Mouse (Mus musculus): ENCODE results near the gene Mrgprb5.
"Not testable (repeated sequence)": the region's sequence is repeated elsewhere in the genome, so short reads cannot be mapped to it uniquely, and the experiment has no call there.

Gene Mrgprb5

DNA sequence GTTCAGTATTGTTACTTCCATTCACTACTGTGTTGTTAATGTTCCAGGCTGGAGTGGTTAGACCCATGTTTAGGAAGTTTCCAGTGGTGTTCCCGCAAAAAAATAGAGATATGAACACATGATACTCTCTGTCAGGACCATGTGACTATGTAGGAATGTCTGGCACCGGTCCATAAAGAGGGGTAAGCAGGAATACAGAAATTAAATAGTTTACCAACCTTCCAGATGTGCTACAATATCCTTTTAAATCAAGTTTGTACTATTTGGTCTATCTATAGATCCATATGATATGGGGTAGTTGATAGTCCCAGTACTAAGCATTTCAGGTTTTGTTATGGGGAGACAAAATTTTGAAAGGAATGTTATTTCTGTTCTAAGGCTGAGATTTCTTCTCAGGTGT lies at the start of gene Mrgprb5:
Mrgprb5 (minus strand) TSS at position 101 of the 400 bp plus-strand sequence.
- no peak for DNase-seq (ENCODE audit: low spot score)

DNA sequence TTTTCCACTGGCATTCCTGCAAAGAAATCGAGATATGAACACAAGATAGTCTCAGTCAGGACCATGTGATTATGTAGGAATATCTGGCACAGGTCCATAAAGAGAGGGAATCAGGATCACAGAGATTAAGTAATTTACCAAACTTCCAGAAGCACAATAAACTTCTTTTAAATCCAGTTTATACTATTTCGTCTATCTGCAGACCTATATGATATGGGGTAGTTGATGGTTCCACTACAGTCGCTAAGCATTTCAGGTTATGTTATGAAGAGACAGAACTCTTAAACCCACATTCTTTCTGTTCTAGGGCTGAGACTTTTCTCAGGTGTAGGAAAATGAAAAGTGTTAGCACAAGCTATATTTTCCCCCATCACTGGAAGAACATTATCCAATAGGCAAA lies 30.4 kb upstream of the Mrgprb5 start, which contains the start of gene Mrgprb4:
Mrgprb4 (minus strand) TSS at position 101 of the 400 bp plus-strand sequence.
- DNase-seq (ENCODE audit: low spot score), result no peak

GRCm38 (mm10) chr7:48167471-48167870 lies 1.3 kb downstream of the Mrgprb5 start:
- peak; percentile 4 for DNase-seq (ENCODE audit: low spot score)

DNA sequence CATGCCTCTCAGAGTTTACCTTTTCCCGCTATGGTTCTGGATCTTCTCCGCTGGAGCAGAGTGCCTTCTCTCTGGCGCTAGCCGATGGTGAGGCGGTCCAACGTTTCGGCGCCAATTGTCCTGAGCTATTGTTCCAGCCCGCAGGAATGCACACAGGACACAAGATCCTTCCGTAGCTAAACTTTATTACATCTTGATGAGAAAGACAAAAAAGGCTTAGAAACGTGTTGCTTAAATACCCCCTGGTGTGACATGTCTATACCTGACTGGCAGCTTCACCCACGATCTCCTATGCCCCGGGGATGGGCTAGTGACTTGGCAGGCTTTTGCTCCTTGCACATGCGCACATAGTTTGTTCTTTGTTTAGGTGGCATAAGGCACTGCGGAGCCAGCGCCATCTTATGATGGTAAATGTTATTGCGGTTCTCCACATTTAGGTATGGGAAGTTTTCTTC lies 30.5 kb downstream of the Mrgprb5 start:
- DNase-seq (ENCODE audit: low spot score), result peak; percentile 23

DNA sequence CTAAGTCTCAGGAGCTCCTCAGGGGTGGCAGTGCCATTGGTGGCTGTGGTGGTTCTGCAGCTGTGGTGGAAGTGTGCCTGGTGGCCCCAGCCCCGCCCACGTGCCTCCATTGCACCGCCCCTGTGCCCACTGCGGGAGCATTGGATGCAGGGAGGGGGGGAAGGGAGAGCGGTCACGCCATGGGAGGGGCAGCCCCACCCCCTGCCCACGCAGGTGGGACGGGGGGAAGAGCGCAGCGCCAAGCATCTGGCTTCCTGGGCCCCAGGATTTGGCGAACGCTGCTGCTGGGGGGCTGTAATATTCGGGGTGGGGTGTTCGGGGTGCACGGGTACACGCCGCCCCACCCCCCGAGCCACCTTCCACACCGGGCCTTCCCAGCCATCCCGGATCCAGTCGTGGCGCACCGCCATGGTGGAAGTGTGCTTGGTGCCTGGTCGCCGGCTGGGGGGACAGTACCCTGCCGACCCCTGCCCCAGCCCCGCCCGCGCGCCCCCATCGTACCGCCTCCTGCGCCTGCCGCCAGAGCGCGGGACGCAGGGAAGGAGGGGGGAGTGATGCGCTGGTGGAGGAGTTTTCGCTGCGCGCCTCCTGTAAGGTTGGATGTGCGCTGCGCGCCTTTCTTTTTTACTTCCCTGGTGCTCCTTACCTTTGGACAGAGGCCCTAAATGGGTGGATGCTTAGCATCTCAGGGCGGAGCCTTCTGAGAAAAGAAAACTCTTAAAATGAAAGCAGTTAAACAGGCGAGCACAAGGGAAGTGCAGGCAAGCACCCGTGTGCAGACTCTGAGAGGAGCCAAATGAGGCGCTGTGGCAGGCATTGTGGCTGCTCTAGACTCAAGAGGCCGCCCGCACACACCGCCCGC lies 31.4 kb downstream of the Mrgprb5 start:
- DNase-seq (ENCODE audit: low spot score), result peak; percentile 23

DNA sequence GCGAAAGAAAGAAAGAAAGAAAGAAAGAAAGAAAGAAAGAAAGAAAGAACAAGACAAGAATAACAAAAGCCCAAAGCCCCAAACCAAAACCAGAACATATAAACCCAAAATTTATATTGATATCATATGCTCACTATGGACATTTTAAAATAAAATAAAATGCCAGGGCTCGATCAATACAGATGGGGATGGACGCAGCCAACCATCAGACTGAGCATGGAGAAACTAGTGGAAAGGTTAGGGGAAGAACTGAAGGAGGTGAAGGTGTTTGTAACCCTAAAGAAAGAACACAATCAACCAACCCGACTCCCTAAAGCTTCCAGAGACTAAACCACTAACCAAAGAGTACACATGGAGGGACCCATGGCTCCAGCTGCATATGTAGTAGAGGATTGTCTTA lies 36.1 kb downstream of the Mrgprb5 start:
- no peak for DNase-seq (ENCODE audit: low spot score)

GRCm38 (mm10) chr7:48132247-48132646 lies 36.6 kb downstream of the Mrgprb5 start:
- not testable (repeated sequence) for DNase-seq (ENCODE audit: low spot score)

GRCm38 (mm10) chr7:48131820-48132219 lies 37.0 kb downstream of the Mrgprb5 start:
- not testable (repeated sequence) for DNase-seq (ENCODE audit: low spot score)

DNA sequence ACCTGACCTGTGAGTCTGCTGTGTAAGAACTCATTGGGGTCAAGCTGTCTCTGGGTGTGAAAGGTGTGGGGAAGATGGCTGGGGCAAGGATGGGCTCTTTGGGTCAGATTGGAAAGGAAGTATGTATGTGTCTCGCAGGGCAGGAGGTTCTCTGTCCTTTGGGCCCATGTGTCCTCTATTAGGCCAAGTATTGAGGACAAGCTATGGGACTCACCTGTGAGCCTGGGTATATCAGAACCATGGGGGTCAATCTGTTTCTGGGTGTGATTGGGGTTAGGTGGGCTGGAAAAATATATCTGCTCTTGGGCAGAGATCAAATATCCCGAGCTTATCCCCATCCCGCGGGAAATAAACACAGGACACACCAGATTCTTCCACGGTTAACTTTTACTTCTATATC lies 45.0 kb downstream of the Mrgprb5 start:
- no peak for DNase-seq (ENCODE audit: low spot score)
